Mouse (Mus musculus) ES-Bruce4 (cell line): ENCODE measurements around the gene Gtf2i.

Experiments
- CTCF ChIP-seq: IDR thresholded peaks from one replicate; pipeline ENCODE4 v1.8.1; 2011; ENCODE audit warnings: low read depth, low read length
- POLR2A ChIP-seq: IDR thresholded peaks from one replicate; pipeline ENCODE4 v1.8.1; 2011; ENCODE audit warnings: low read length; ENCODE audit not compliant: insufficient read depth

DNA sequence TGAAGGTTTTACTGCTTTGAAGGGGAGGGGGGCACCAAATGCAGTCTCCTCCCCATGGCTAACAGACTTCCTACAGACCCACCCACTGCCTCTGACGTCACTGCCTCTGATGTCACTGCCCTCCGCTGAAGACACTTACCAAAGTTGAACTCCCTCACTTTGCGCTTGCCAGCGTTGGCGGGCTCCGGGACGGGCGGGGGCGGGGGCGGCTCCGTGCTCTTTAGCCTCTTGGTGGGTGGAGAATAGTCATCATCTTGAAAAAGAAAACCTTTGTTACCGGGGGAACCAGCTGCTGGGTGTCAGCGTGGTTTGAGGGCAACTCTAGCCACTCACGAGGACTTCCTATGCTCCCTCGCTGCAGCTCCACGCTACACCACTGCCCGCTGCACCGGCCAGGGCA, 48.2 kb downstream of the Gtf2i start:
- no peak for TF ChIP-seq POLR2A
- TF ChIP-seq CTCF, result no peak
